Mouse (Mus musculus): ENCODE results near the gene Hexdc.

- TF ChIP-seq POLR2A (IDR thresholded peaks at IDR 0.05; ENCODE audit: control insufficient read depth, low read depth, low read length) (no peak), CTCF (IDR thresholded peaks at IDR 0.05; ENCODE audit: control insufficient read depth, insufficient read depth, insufficient replicate concordance, low read depth, low read length) (peak; percentile 24; the same call in 1 of the 2 replicates)
Observed at GRCm38 (mm10) chr11:121237345-121238128, 33.3 kb downstream of the Hexdc start.

Measured in testis, adult 2 months (tissue).